Mouse (Mus musculus) adrenal gland, postnatal 14 days (tissue): ENCODE results near the gene Gm44790. TPM values are rescaled to one million over a fixed set of nuclear protein-coding genes. Genes with fewer than 3 reads are reported as not detected.
"Not testable (repeated sequence)": the region's sequence is repeated elsewhere in the genome, so short reads cannot be mapped to it uniquely, and the experiment has no call there.

Source experiments
- DNase-seq: peaks from one replicate; pipeline ENCODE4 v3.0.0; 2021; ENCODE audit warnings: mixed read lengths
- total RNA-seq: library from RNA; stranded (reverse); gene quantifications from 2 replicates; pipeline ENCODE4 v1.2.3, GENCODE M21; 2021

The Gm44790 gene
- total RNA-seq, 1 experiment from 2014 or later: 0.78 TPM

- no peak for DNase-seq
These were observed 48.3 kb downstream of the Gm44790 start for GRCm38 (mm10) chr6:86474646-86475181.

- DNase-seq: peak; percentile 32
These were observed 49.2 kb downstream of the Gm44790 start for GRCm38 (mm10) chr6:86475462-86476167.

GRCm38 (mm10) chr6:86476931-86477330 is 50.5 kb downstream of the Gm44790 start:
- DNase-seq: no peak

DNA sequence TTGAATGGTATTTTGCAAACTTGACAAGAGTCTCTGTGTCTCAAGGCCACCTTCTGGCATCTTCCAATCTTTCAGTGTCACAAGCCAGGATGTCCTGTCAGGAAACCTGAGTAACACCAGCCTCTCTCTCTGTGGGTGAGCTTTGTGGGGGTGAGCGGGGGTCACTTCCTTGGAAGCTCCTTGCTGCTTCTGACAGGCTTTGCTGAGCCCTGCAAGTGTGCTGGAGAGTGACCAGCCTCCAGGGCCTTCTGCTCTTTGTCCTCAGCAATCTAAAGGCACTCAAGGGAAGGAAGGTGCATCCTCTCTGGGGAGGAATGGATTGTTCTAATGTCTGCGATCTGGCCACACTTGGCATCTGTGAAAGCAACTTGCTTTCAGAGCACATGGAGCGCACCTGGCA is 52.9 kb downstream of the Gm44790 start:
- peak; percentile 65 for DNase-seq

- no peak for DNase-seq
These were observed 53.3 kb downstream of the Gm44790 start for GRCm38 (mm10) chr6:86479816-86480188.

DNA sequence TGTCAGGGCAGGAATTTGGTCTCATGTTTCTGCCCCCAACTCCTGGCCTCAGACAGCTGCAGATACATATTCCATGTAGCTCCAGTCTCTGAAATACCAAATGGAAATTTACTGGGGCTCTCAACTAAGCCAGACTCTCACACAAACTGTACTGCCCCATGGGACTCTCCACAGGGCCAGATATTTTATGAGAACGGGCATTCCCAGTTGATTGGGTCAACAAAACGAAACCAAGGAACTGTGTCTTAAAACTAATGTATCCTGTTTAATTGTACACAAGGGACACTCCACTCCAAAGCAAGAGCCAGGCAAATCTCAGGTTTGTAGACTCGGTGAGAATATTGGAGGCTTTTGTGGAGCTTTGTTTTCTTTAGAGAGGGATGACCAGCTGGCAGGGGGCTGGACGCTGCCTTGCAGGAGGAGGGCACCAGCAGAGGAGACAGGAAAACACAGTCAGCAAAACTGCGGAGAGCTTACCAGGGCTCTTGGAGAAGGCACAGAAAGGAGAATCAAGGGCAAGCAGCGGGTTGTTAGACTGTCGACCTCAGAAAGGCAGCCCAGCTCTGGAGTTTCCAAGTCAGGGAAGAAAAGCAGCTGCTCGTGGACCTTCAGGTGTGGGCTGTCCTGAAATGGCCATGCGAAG is 53.9 kb downstream of the Gm44790 start:
- DNase-seq: peak; percentile 70

DNA sequence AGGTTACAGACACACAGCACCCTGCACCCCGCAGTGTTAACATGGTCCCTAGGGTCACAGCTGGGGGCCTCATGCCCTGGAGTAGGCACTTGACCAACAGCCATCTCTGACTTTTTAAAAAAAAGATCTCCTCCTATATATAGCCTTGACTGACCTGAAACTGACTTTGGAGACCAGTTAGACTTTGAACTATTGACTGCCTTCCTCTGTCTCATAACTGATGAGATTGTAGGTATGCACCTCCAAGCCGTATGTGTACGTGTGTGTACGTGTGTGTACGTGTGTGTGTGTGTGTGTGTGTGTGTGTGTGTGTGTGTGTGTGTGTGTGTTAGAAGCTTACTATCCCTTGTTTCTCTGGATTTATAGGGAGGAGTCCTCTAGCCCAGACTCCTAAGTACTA is 55.4 kb downstream of the Gm44790 start:
- no peak for DNase-seq

- DNase-seq: no peak
These were observed 59.6 kb downstream of the Gm44790 start for GRCm38 (mm10) chr6:86485943-86486640.

DNA sequence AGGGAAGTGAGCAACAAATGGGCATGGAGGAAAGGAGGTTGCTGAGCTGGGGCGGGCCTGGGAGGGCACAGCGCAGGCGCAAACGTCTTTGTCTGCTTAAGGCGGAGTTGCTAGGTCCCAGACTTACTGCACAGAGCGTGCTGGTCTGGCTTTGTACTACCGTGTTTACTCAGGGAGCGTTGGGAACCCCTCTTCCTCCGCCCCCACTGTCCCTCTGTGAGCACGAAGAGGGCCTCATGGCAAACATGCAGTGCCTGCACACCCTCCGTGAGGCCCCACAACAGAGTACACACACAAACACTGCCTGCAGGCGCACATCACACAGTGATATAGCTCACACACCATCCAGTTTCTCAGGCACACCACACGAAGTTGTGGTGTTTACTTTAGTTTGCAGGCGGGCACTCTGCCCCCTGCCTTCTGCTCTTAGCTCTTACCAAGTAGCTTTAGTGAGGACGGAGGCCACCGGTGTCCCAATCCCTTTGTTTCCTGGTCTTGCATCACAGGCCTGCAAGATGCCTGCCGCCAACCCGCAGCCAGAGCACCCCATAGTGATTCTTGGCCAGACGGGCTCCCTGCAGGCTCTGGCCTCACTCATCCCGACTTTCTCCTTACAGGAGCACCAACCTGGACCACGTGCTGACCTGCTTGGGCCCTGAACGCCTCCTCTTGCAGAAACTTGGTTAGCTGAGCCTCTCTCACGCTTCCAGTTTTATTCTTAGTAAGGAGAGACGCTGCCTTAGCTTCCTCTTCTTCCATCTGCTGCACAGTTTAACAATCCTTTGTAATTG is 61.1 kb downstream of the Gm44790 start:
- DNase-seq: peak; percentile 91

GRCm38 (mm10) chr6:86488149-86488485 is 61.7 kb downstream of the Gm44790 start:
- peak; percentile 56 for DNase-seq

GRCm38 (mm10) chr6:86489945-86490344 is 63.5 kb downstream of the Gm44790 start:
- DNase-seq: no peak

DNA sequence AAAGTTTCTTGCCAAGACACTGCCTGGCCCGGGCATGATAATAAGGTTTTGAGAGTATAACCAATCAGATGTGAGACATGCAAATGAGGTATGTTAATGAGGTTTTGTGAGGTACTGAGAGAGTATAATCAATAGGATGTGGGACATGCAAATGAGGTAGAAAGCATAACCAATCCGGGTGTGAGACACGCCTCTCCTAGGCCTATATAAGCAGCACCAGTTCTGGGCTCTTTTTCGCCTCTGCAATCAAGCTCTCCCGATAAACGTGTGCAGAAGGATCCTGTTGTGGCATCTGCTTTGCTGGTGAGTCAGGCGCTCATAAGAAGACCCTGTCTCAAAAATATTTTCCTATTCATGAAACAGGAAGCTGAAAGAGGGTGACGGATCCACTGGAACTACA is 64.0 kb downstream of the Gm44790 start:
- not testable (repeated sequence) for DNase-seq

DNA sequence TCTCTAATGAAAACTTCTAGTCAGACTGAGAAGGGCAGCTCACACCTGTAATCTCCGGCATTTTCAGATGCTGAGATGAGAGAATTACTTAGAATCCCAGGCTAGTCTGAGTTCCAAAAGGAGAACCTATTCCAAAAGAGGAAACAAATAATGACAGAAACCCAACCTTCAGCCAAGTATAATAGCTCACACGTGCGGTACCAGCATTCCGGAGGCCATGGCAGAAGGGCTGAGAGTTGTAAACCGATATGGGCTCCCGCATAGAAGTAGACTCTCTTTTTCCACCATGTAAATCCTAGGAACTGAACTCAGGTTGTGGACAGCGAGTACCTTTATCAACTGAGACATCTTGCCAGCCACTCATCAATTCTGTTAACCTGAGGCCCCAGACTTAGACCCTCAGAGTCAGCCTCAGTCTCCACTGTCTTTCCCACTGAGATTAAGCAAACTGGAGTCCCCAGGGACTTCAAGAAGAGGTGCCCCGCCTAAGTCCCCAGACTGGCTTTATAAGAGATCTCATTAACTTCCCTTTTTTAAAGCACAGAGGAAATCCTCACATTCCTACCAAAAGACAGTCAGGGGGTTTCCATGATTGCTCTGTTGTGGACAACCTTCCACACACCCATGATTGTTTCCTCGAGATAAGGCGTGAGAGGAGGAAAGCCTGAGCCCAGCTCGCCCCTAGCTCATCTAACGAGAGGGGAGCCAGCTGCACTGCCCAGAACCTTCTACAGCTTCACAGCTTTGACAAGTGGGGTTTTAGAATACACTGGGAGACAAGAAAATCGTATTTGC is 67.2 kb downstream of the Gm44790 start:
- no peak for DNase-seq

DNA sequence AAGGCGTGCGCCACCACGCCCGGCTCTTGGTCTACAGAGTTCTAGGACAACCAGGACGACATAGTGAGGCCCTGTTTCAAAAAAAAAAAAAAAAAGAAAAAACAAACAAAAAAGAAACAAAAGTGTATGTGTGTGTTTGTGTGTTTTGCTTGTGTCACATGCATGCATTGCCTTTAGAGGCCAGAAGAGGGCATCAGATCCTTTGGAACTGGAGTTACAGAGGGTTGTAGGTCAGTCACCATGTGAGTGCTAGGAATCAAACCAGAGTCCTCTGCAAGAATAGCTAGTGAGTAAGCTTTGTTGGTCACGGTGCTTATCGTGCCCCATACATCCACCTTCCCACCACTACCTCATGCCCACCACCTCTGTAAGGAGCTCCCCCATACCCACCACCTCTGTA is 68.3 kb downstream of the Gm44790 start:
- no peak for DNase-seq

Other genes with a start within 250 kb of the Gm44790 start
- 7.7 and 9.7 TPM in 2 replicates for gene Tgfa, start 231.4 kb upstream of the Gm44790 start, total RNA-seq
- 84.9 and 89.9 TPM in 2 replicates for gene Fam136a, start 61.0 kb upstream of the Gm44790 start, total RNA-seq
- gene Snrpg, start 55.4 kb upstream of the Gm44790 start, total RNA-seq: 248 and 268 TPM in 2 replicates
- 145 and 151 TPM in 2 replicates for gene Pcyox1, start 29.5 kb upstream of the Gm44790 start, total RNA-seq
- gene Tia1, start 22.4 kb upstream of the Gm44790 start, total RNA-seq: 48.8 and 69.5 TPM in 2 replicates
- gene C87436, start 11.7 kb downstream of the Gm44790 start, total RNA-seq: 15.6 and 16.4 TPM in 2 replicates
- gene Pcbp1, start 99.7 kb downstream of the Gm44790 start, total RNA-seq: 260 TPM in 2 replicates
- 0.41 TPM in 1 of 2 replicates, not detected in the other for gene Asprv1, start 201.5 kb downstream of the Gm44790 start, total RNA-seq
- gene Mxd1, start 242.5 kb downstream of the Gm44790 start, total RNA-seq: 11.0 and 12.3 TPM in 2 replicates